Mouse (Mus musculus) midbrain, embryonic 16.5 days (tissue): ENCODE measurements around the gene Hist1h4c. TPM values are rescaled to one million over a fixed set of nuclear protein-coding genes. Genes with fewer than 3 reads are reported as not detected.

ENCODE experiments used
- ATAC-seq: fragments of 200-750 bp; cut with Nextera tagmentation; 2 replicates; pipeline ENCODE4 v1.8.0; 2017; ENCODE audit warnings: moderate TSS enrichment
- H3K27ac ChIP-seq: fragments of 300-500 bp; sonication (generic); 2 replicates; pipeline ENCODE4 v1.5.1; 2014; ENCODE audit warnings: mild to moderate bottlenecking, low read length, mixed read lengths
- H3K27me3 ChIP-seq: fragments of 300-500 bp; sonication (generic); 2 replicates; pipeline ENCODE4 v1.6.1; 2014; ENCODE audit warnings: low read depth, low read length, mixed read lengths; ENCODE audit not compliant: control insufficient read depth, insufficient read depth
- H3K36me3 ChIP-seq: fragments of 300-500 bp; sonication (generic); 2 replicates; pipeline ENCODE4 v1.6.1; 2014; ENCODE audit warnings: mild to moderate bottlenecking, low read length, moderate library complexity, mixed read lengths; ENCODE audit not compliant: control insufficient read depth, insufficient read depth
- H3K4me1 ChIP-seq: fragments of 300-500 bp; sonication (generic); 2 replicates; pipeline ENCODE4 v1.6.1; 2014; ENCODE audit warnings: mild to moderate bottlenecking, low read length, mixed read lengths; ENCODE audit not compliant: control insufficient read depth, insufficient read depth
- H3K4me2 ChIP-seq: fragments of 300-500 bp; sonication (generic); 2 replicates; pipeline ENCODE4 v1.6.1; 2014; ENCODE audit warnings: mild to moderate bottlenecking, low read length, mixed read lengths
- H3K4me3 ChIP-seq: fragments of 300-500 bp; sonication (generic); 2 replicates; pipeline ENCODE4 v1.5.1; 2014; ENCODE audit warnings: low read depth, mild to moderate bottlenecking, low read length, moderate library complexity, mixed read lengths
- H3K9ac ChIP-seq: fragments of 300-500 bp; sonication (generic); 2 replicates; pipeline ENCODE4 v1.6.1; 2014; ENCODE audit warnings: low read depth, low read length, mixed read lengths
- H3K9me3 ChIP-seq: fragments of 300-500 bp; sonication (generic); replicated peaks from 2 replicates; pipeline ENCODE4 v1.6.1; 2014; ENCODE audit warnings: mild to moderate bottlenecking, low read length, mixed read lengths; ENCODE audit not compliant: control insufficient read depth, poor library complexity, severe bottlenecking
- WGBS: fragments of 180-500 bp; shearing (Covaris S2); extraction: QIAGEN DNeasy Blood & Tissue Kit; methylation state at CpG from one replicate; pipeline ENCODE4 v1.1.7; 2014; 5-methylcytosine and 5-hydroxymethylcytosine counted together
- polyA plus RNA-seq: library from polyadenylated mRNA; unstranded; fragments of >200 nt; fragmentation: Nextera tagmentation; extraction: Ambion mirVana; gene quantifications from 2 replicates; pipeline ENCODE4 v1.2.1, GENCODE M21; 2015

Hist1h4c gene
- polyA plus RNA-seq, 1 experiment from 2014 or later = 1.8 TPM

GRCm38 (mm10) chr13:23743215-23743614, 45.0 kb upstream of the Hist1h4c start:
- 82% methylated on average over 5 of the region's 5 CpGs for WGBS
- Histone ChIP-seq H3K36me3 (no peaks in the 10 kb centered on the region), H3K27me3 (no peaks in the 10 kb centered on the region), H3K9ac (no peak overlapping the region), H3K4me3 (no peak overlapping the region), H3K27ac (no peak overlapping the region), H3K4me1 (peaks cover 22% of the 10 kb centered on the region), H3K9me3 (no peaks in the 10 kb centered on the region), H3K4me2 (no peak overlapping the region)
- ATAC-seq = no peak

GRCm38 (mm10) chr13:23742007-23742406, 43.8 kb upstream of the Hist1h4c start:
- Histone ChIP-seq H3K36me3 (no peaks in the 10 kb centered on the region), H3K27ac (no peak overlapping the region), H3K27me3 (no peaks in the 10 kb centered on the region), H3K4me2 (no peak overlapping the region), H3K4me3 (no peak overlapping the region), H3K9ac (no peak overlapping the region), H3K9me3 (no peaks in the 10 kb centered on the region), H3K4me1 (peaks cover 17% of the 10 kb centered on the region)
- ATAC-seq = no peak

GRCm38 (mm10) chr13:23740910-23741309, 42.7 kb upstream of the Hist1h4c start:
- no peak overlapping the region for H3K4me3 ChIP-seq
- H3K4me1 ChIP-seq = peaks cover 17% of the 10 kb centered on the region
- no peaks in the 10 kb centered on the region for H3K36me3 ChIP-seq
- no peak for ATAC-seq
- 60% methylated on average over 5 of the region's 5 CpGs for WGBS
- no peak overlapping the region for H3K9ac ChIP-seq
- no peaks in the 10 kb centered on the region for H3K27me3 ChIP-seq
- no peak overlapping the region for H3K27ac ChIP-seq
- no peak overlapping the region for H3K4me2 ChIP-seq
- H3K9me3 ChIP-seq = no peaks in the 10 kb centered on the region

DNA sequence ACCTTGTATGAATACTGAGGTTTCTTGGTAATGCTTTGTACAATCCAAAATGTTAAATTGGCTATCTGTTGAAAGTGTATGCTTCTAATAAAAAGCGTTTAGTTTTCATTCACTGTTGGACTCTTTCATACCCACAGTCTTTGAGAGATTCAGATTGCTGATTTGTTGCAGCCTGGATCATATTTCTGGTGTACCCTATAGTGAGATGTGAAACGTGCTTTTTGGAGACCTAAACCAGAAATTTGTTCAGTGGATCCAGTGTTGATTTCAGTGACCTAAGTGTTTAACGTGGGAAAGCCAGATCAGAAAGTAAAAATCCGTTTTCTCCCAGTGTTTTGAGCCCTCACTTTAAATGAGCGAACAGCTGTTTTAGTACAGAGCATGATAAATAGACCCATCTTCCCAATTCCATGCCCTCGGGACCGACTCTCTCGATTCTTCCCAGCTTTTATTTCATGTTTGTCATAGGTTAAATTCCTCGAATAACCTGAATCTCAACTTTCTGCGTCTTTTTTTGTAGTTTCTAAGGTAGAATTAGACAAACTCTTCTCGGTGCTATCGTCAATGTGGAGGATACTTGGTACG, 42.1 kb upstream of the Hist1h4c start:
- H3K27me3 ChIP-seq = no peaks in the 10 kb centered on the region
- no peaks in the 10 kb centered on the region for H3K9me3 ChIP-seq
- peak overlapping the region; percentile 55 for H3K4me3 ChIP-seq
- peak overlapping the region; percentile 56 for H3K27ac ChIP-seq
- H3K4me1 ChIP-seq = peaks cover 17% of the 10 kb centered on the region
- H3K36me3 ChIP-seq = no peaks in the 10 kb centered on the region
- no peak for ATAC-seq
- H3K4me2 ChIP-seq = peak overlapping the region; percentile 95
- 41% methylated on average over 13 of the region's 13 CpGs for WGBS
- H3K9ac ChIP-seq = peak overlapping the region; percentile 45; the same call in 1 of the 2 replicates

- peak overlapping the region; percentile 45; the same call in 1 of the 2 replicates for H3K9ac ChIP-seq
- H3K36me3 ChIP-seq = no peaks in the 10 kb centered on the region
- peaks cover 17% of the 10 kb centered on the region for H3K4me1 ChIP-seq
- no peaks in the 10 kb centered on the region for H3K9me3 ChIP-seq
- peak overlapping the region; percentile 56 for H3K27ac ChIP-seq
- H3K27me3 ChIP-seq = no peaks in the 10 kb centered on the region
- ATAC-seq = no peak
- under 1% methylated on average over 14 of the region's 14 CpGs for WGBS
- H3K4me2 ChIP-seq = peak overlapping the region; percentile 95
- peak overlapping the region; percentile 55 for H3K4me3 ChIP-seq
These were observed 41.6 kb upstream of the Hist1h4c start for GRCm38 (mm10) chr13:23739922-23740252.

DNA sequence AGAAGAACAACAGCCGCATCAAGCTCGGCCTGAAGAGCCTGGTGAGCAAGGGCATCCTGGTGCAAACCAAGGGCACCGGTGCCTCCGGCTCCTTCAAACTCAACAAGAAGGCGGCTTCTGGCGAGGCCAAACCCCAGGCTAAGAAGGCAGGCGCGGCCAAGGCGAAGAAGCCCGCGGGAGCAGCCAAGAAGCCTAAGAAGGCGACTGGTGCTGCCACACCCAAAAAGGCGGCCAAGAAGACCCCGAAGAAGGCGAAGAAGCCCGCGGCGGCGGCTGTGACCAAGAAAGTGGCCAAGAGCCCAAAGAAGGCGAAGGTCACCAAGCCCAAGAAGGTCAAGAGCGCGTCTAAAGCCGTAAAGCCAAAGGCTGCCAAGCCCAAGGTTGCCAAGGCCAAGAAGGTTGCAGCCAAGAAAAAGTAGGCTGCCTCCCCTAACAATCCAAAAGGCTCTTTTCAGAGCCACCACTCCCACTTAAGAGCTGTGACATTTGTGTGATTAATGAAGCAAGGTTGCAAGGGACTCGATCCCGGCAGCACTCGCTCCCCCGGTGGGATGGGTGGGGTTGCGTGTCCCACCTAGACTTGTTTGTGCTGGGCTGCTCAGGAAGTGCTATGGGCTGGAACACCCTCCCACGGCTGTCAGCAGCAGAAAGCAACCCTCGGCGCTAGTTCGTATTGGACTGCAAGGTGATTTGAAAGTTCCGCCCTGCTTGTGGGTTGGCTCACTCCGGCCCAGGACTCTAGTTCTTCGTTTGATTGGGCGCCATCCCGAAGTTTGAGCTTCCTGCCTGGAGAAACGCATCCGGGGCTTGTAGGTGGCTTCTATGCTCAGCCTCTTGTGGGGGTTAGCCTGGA, 41.0 kb upstream of the Hist1h4c start:
- H3K36me3 ChIP-seq = no peaks in the 10 kb centered on the region
- under 1% methylated on average over 39 of the region's 39 CpGs for WGBS

GRCm38 (mm10) chr13:23738677-23739068, 40.4 kb upstream of the Hist1h4c start, which contains the start of gene Hist1h1c:
Gene Hist1h1c (plus strand): TSS chr13:23738808.
- Histone ChIP-seq H3K4me3 (peak within 1 kb of the TSS; percentile 55), H3K4me1 (peaks cover 17% of the 10 kb centered on the region), H3K36me3 (no peaks in the 10 kb centered on the region), H3K9ac (peak within 1 kb of the TSS; percentile 60), H3K9me3 (no peaks in the 10 kb centered on the region), H3K4me2 (peak within 1 kb of the TSS; percentile 95), H3K27ac (peak within 1 kb of the TSS; percentile 56), H3K27me3 (no peaks in the 10 kb centered on the region)
- under 1% methylated on average over 29 of the region's 38 CpGs for WGBS
- ATAC-seq = peak; percentile 95

More for the DNA sequence above, 41.0 kb upstream of the Hist1h4c start:
- H3K9me3 ChIP-seq = no peaks in the 10 kb centered on the region
- ATAC-seq = peak; percentile 93
- peak overlapping the region; percentile 55 for H3K4me3 ChIP-seq
- peak overlapping the region; percentile 56 for H3K27ac ChIP-seq
- peak overlapping the region; percentile 95 for H3K4me2 ChIP-seq
- H3K4me1 ChIP-seq = peaks cover 17% of the 10 kb centered on the region
- H3K27me3 ChIP-seq = no peaks in the 10 kb centered on the region
- H3K9ac ChIP-seq = peak overlapping the region; percentile 60

DNA sequence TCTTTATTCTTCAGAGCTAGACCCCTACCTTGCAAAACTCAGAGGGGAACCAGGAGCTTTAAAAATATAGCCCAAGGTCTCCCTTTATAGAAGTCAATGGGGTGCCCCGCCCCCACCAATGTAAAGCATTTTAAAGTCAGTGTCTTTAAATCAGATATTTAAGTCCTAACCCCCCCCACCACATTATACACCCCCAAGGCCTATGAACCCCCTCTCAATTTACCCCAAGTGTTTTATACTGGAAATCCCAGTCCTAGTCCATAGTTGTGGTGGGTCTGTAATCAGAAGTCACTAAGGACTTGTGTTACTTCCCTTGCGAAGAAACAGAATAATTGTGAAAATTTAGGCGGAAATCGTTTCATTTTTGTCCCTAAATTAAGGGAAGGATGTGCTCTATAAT, 39.8 kb upstream of the Hist1h4c start:
- WGBS = 21% methylated on average over 4 of the region's 4 CpGs
- no peak for ATAC-seq

DNA sequence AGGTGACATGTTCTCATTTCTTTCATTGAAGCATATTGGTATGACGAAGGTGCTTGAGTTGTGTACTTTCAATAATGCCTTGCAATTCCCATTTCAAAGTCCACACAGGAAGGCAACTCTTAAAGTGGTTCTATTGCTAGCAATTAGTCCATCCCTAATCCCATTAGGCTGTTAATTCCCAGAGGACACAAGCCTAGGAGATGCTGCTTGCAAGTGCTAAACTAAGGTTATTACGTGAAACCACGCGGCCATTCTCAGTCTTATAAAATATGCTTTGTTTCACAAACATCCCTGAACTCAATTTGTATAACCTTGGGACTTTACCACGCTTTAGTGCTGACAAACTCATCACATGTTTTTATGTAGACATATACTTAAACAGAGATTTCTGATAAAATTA, 38.8 kb upstream of the Hist1h4c start:
- no peaks in the 10 kb centered on the region for H3K27me3 ChIP-seq
- WGBS = 77% methylated on average over 5 of the region's 5 CpGs
- H3K27ac ChIP-seq = no peak overlapping the region
- H3K9me3 ChIP-seq = no peaks in the 10 kb centered on the region
- H3K4me1 ChIP-seq = peaks cover 17% of the 10 kb centered on the region
- H3K4me3 ChIP-seq = no peak overlapping the region
- ATAC-seq = no peak
- H3K36me3 ChIP-seq = no peaks in the 10 kb centered on the region
- no peak overlapping the region for H3K4me2 ChIP-seq
- no peak overlapping the region for H3K9ac ChIP-seq

More for the DNA sequence above, 39.8 kb upstream of the Hist1h4c start:
- Histone ChIP-seq H3K4me2 (peak overlapping the region; percentile 95), H3K27me3 (no peaks in the 10 kb centered on the region), H3K4me3 (peak overlapping the region; percentile 55), H3K36me3 (no peaks in the 10 kb centered on the region), H3K4me1 (peaks cover 17% of the 10 kb centered on the region), H3K9ac (peak overlapping the region; percentile 60; the same call in 1 of the 2 replicates), H3K9me3 (no peaks in the 10 kb centered on the region), H3K27ac (no peak overlapping the region; the same call in 1 of the 2 replicates)
